Mouse (Mus musculus) forebrain, postnatal 0 days (tissue): Measurements from ENCODE around the gene Pnmt. TPM values are rescaled to one million over a fixed set of nuclear protein-coding genes. Genes with fewer than 3 reads are reported as not detected.

Source experiments
- ATAC-seq: fragments of 200-750 bp; cut with Nextera tagmentation; 2 replicates; pipeline ENCODE4 v1.8.0; 2017; ENCODE audit warnings: mild to moderate bottlenecking, moderate library complexity
- DNase-seq: peaks from one replicate; pipeline ENCODE4 v3.0.0-alpha.2; 2015
- H3K27ac ChIP-seq: fragments of 300-500 bp; sonication (generic); 2 replicates; pipeline ENCODE4 v1.5.1; 2014; ENCODE audit warnings: low read depth, mild to moderate bottlenecking, antibody characterized with exemption, low read length, moderate library complexity, mixed read lengths
- H3K27me3 ChIP-seq: fragments of 300-500 bp; sonication (generic); 2 replicates; pipeline ENCODE4 v1.6.1; 2014; ENCODE audit warnings: mild to moderate bottlenecking, low read length, mixed read lengths; ENCODE audit not compliant: insufficient read depth
- H3K36me3 ChIP-seq: fragments of 300-500 bp; sonication (generic); 2 replicates; pipeline ENCODE4 v1.6.1; 2014; ENCODE audit warnings: mild to moderate bottlenecking, moderate library complexity; ENCODE audit not compliant: insufficient read depth
- H3K4me1 ChIP-seq: fragments of 300-500 bp; sonication (generic); 2 replicates; pipeline ENCODE4 v1.6.1; 2014; ENCODE audit warnings: antibody characterized with exemption; ENCODE audit not compliant: insufficient read depth
- H3K4me2 ChIP-seq: fragments of 300-500 bp; sonication (generic); 2 replicates; pipeline ENCODE4 v1.6.1; 2014; ENCODE audit warnings: low read depth, mild to moderate bottlenecking, moderate library complexity
- H3K4me3 ChIP-seq: fragments of 300-500 bp; sonication (generic); 2 replicates; pipeline ENCODE4 v1.5.1; 2014; ENCODE audit warnings: low read depth, low read length, mixed read lengths
- H3K9ac ChIP-seq: fragments of 300-500 bp; sonication (generic); 2 replicates; pipeline ENCODE4 v1.6.1; 2014; ENCODE audit warnings: mild to moderate bottlenecking
- H3K9me3 ChIP-seq: fragments of 300-500 bp; sonication (generic); 2 replicates; pipeline ENCODE4 v1.6.1; 2016; ENCODE audit warnings: low read length
- CTCF ChIP-seq: sonication (generic); IDR thresholded peaks from 2 replicates; pipeline ENCODE4 v1.5.1; 2016; ENCODE audit warnings: antibody characterized with exemption, control low read depth, low read depth
- WGBS: fragments of 180-500 bp; shearing (Covaris S2); extraction: QIAGEN DNeasy Blood & Tissue Kit; methylation state at CpG from one replicate; pipeline ENCODE4 v1.1.7; 2014; 5-methylcytosine and 5-hydroxymethylcytosine counted together
- polyA plus RNA-seq: library from polyadenylated mRNA; unstranded; fragments of >200 nt; fragmentation: Nextera tagmentation; extraction: Ambion mirVana; gene quantifications from 2 replicates; pipeline ENCODE4 v1.2.1, GENCODE M21; 2015
- total RNA-seq: library from RNA; depleted of rRNA; stranded (reverse); fragments of >200 nt; gene quantifications from 2 replicates; pipeline ENCODE4 v1.2.3, GENCODE M21; 2014

Pnmt gene
- total and polyA plus RNA-seq, 2 experiments from 2014 or later, result 1.8 to 3.5 TPM

- no peaks in the 10 kb centered on the region for H3K36me3 ChIP-seq
- H3K27ac ChIP-seq, result no peak overlapping the region
- no peak for TF ChIP-seq CTCF
- no peak overlapping the region for H3K4me2 ChIP-seq
- DNase-seq (no peak), ATAC-seq (no peak)
- WGBS, result 40% methylated on average over 2 of the region's 2 CpGs
- peaks cover 23% of the 10 kb centered on the region for H3K27me3 ChIP-seq
- no peak overlapping the region for H3K9ac ChIP-seq
- no peaks in the 10 kb centered on the region for H3K4me1 ChIP-seq
- no peaks in the 10 kb centered on the region for H3K9me3 ChIP-seq
- H3K4me3 ChIP-seq, result no peak overlapping the region
Observed at GRCm38 (mm10) chr11:98414162-98414561, 27.9 kb downstream of the Pnmt start.

- Histone ChIP-seq H3K36me3 (no peaks in the 10 kb centered on the region), H3K27me3 (peaks cover 9% of the 10 kb centered on the region; the same call in 1 of the 2 replicates), H3K4me3 (no peak overlapping the region), H3K4me1 (no peaks in the 10 kb centered on the region), H3K4me2 (no peak overlapping the region), H3K27ac (no peak overlapping the region), H3K9me3 (no peaks in the 10 kb centered on the region), H3K9ac (no peak overlapping the region)
- 71% methylated on average over 1 of the region's 1 CpGs for whole genome bisulfite sequencing
- DNase-seq, result no peak
- ATAC-seq, result no peak
- no peak for TF ChIP-seq CTCF
Observed at GRCm38 (mm10) chr11:98417074-98417473, 30.8 kb downstream of the Pnmt start.

GRCm38 (mm10) chr11:98418273-98418672 is 32.0 kb downstream of the Pnmt start:
- TF ChIP-seq CTCF, result no peak
- no peak overlapping the region for H3K9ac ChIP-seq
- H3K27me3 ChIP-seq, result no peaks in the 10 kb centered on the region
- no peak for DNase-seq
- ATAC-seq, result no peak
- no peak overlapping the region for H3K4me3 ChIP-seq
- H3K9me3 ChIP-seq, result no peaks in the 10 kb centered on the region
- no peaks in the 10 kb centered on the region for H3K4me1 ChIP-seq
- WGBS, result 72% methylated on average over 6 of the region's 6 CpGs
- no peaks in the 10 kb centered on the region for H3K36me3 ChIP-seq
- no peak overlapping the region for H3K27ac ChIP-seq
- no peak overlapping the region for H3K4me2 ChIP-seq

GRCm38 (mm10) chr11:98418939-98419547 is 32.8 kb downstream of the Pnmt start:
- Histone ChIP-seq H3K36me3 (no peaks in the 10 kb centered on the region), H3K4me1 (no peaks in the 10 kb centered on the region), H3K4me3 (no peak overlapping the region), H3K27ac (no peak overlapping the region), H3K27me3 (no peaks in the 10 kb centered on the region), H3K4me2 (no peak overlapping the region), H3K9me3 (no peaks in the 10 kb centered on the region), H3K9ac (no peak overlapping the region)
- 81% methylated on average over 10 of the region's 10 CpGs for WGBS
- DNase-seq (no peak), ATAC-seq (no peak)
- TF ChIP-seq CTCF, result no peak

- H3K4me2 ChIP-seq, result no peak overlapping the region
- H3K36me3 ChIP-seq, result no peaks in the 10 kb centered on the region
- H3K4me1 ChIP-seq, result no peaks in the 10 kb centered on the region
- H3K9ac ChIP-seq, result no peak overlapping the region
- no peaks in the 10 kb centered on the region for H3K9me3 ChIP-seq
- no peak overlapping the region for H3K27ac ChIP-seq
- 96% methylated on average over 7 of the region's 7 CpGs for WGBS
- no peak for ATAC-seq
- no peak for DNase-seq
- no peak for TF ChIP-seq CTCF
- no peaks in the 10 kb centered on the region for H3K27me3 ChIP-seq
- H3K4me3 ChIP-seq, result no peak overlapping the region
Observed at GRCm38 (mm10) chr11:98426592-98426991, 40.3 kb downstream of the Pnmt start.

- WGBS, result 65% methylated on average over 5 of the region's 5 CpGs
- Histone ChIP-seq H3K4me2 (no peak overlapping the region), H3K4me3 (no peak overlapping the region), H3K4me1 (no peaks in the 10 kb centered on the region), H3K9me3 (no peaks in the 10 kb centered on the region), H3K36me3 (no peaks in the 10 kb centered on the region), H3K27ac (no peak overlapping the region), H3K27me3 (no peaks in the 10 kb centered on the region), H3K9ac (no peak overlapping the region)
- DNase-seq, result no peak
- ATAC-seq, result no peak
- TF ChIP-seq CTCF, result no peak
Observed at GRCm38 (mm10) chr11:98428436-98428835, 42.2 kb downstream of the Pnmt start.

- WGBS, result 79% methylated on average over 9 of the region's 9 CpGs
- H3K4me1 ChIP-seq, result no peaks in the 10 kb centered on the region
- H3K27ac ChIP-seq, result no peak overlapping the region
- no peaks in the 10 kb centered on the region for H3K27me3 ChIP-seq
- no peak for TF ChIP-seq CTCF
- no peak overlapping the region for H3K9ac ChIP-seq
- ATAC-seq, result no peak
- no peak overlapping the region for H3K4me2 ChIP-seq
- no peak for DNase-seq
- no peaks in the 10 kb centered on the region for H3K9me3 ChIP-seq
- peaks cover 5% of the 10 kb centered on the region; the same call in 1 of the 2 replicates for H3K36me3 ChIP-seq
- no peak overlapping the region for H3K4me3 ChIP-seq
Observed at GRCm38 (mm10) chr11:98431743-98432502, 45.7 kb downstream of the Pnmt start.
